Mouse (Mus musculus): Measurements from ENCODE around the gene Supt3. TPM values are rescaled to one million over a fixed set of nuclear protein-coding genes. Genes with fewer than 3 reads are reported as not detected.

Gene Supt3
- polyA plus RNA-seq, 1 experiment from 2014 or later = 27.6 TPM

- WGBS = 77% methylated on average over 2 of the region's 2 CpGs
- ATAC-seq (ENCODE audit: insufficient number of reproducible peaks, insufficient read depth, low FRiP score, low TSS enrichment) = no peak
These were observed 288.5 kb downstream of the Supt3 start for GRCm38 (mm10) chr17:45065465-45065864.

GRCm38 (mm10) chr17:45067441-45067840 lies 290.5 kb downstream of the Supt3 start:
- 84% methylated on average over 3 of the region's 3 CpGs for WGBS
- Histone ChIP-seq H3K4me3 (no peak overlapping the region), H3K4me1 (peaks cover 22% of the 10 kb centered on the region), H3K27me3 (no peaks in the 10 kb centered on the region), H3K9me3 (no peaks in the 10 kb centered on the region), H3K9ac (no peak overlapping the region), H3K27ac (no peak overlapping the region), H3K36me3 (no peaks in the 10 kb centered on the region), H3K4me2 (replicated peaks) (no peak overlapping the region)
- ATAC-seq (ENCODE audit: insufficient number of reproducible peaks, insufficient read depth, low FRiP score, low TSS enrichment) = no peak

More at GRCm38 (mm10) chr17:45065465-45065864, 288.5 kb downstream of the Supt3 start:
- H3K9me3 ChIP-seq = no peaks in the 10 kb centered on the region
- no peaks in the 10 kb centered on the region for H3K27me3 ChIP-seq
- no peak overlapping the region for H3K27ac ChIP-seq
- no peak overlapping the region for H3K4me2 ChIP-seq (replicated peaks)
- no peak overlapping the region for H3K9ac ChIP-seq
- H3K36me3 ChIP-seq = no peaks in the 10 kb centered on the region
- no peak overlapping the region for H3K4me3 ChIP-seq
- peaks cover 14% of the 10 kb centered on the region; the same call in 1 of the 2 replicates for H3K4me1 ChIP-seq

GRCm38 (mm10) chr17:45068321-45068720 lies 291.4 kb downstream of the Supt3 start:
- no peaks in the 10 kb centered on the region for H3K36me3 ChIP-seq
- no peak overlapping the region for H3K4me2 ChIP-seq (replicated peaks)
- no peaks in the 10 kb centered on the region for H3K9me3 ChIP-seq
- no peak overlapping the region for H3K27ac ChIP-seq
- 56% methylated on average over 7 of the region's 7 CpGs for WGBS
- no peak overlapping the region for H3K4me3 ChIP-seq
- no peak for ATAC-seq (ENCODE audit: insufficient number of reproducible peaks, insufficient read depth, low FRiP score, low TSS enrichment)
- H3K9ac ChIP-seq = no peak overlapping the region
- H3K27me3 ChIP-seq = no peaks in the 10 kb centered on the region
- peaks cover 28% of the 10 kb centered on the region for H3K4me1 ChIP-seq

GRCm38 (mm10) chr17:45072495-45073347 lies 295.8 kb downstream of the Supt3 start:
- ATAC-seq (ENCODE audit: insufficient number of reproducible peaks, insufficient read depth, low FRiP score, low TSS enrichment) = no peak

GRCm38 (mm10) chr17:45073348-45073634 lies 296.3 kb downstream of the Supt3 start:
- WGBS = 36% methylated on average over 8 of the region's 8 CpGs
- no peak overlapping the region for H3K9ac ChIP-seq
- no peaks in the 10 kb centered on the region for H3K9me3 ChIP-seq
- peaks cover 17% of the 10 kb centered on the region for H3K4me1 ChIP-seq
- ATAC-seq (ENCODE audit: insufficient number of reproducible peaks, insufficient read depth, low FRiP score, low TSS enrichment) = peak; percentile 52; the same call in 1 of the 2 replicates
- no peak overlapping the region for H3K4me2 ChIP-seq (replicated peaks)
- H3K36me3 ChIP-seq = no peaks in the 10 kb centered on the region
- no peak overlapping the region for H3K27ac ChIP-seq
- no peaks in the 10 kb centered on the region for H3K27me3 ChIP-seq
- H3K4me3 ChIP-seq = no peak overlapping the region

More at GRCm38 (mm10) chr17:45072495-45073347, 295.8 kb downstream of the Supt3 start:
- Histone ChIP-seq H3K4me3 (no peak overlapping the region), H3K4me1 (peaks cover 19% of the 10 kb centered on the region), H3K27ac (peak overlapping the region; percentile 70), H3K27me3 (no peaks in the 10 kb centered on the region), H3K36me3 (no peaks in the 10 kb centered on the region), H3K4me2 (replicated peaks) (no peak overlapping the region), H3K9me3 (no peaks in the 10 kb centered on the region), H3K9ac (no peak overlapping the region)
- 34% methylated on average over 7 of the region's 7 CpGs for WGBS

GRCm38 (mm10) chr17:45073779-45074178 lies 296.8 kb downstream of the Supt3 start:
- 91% methylated on average over 3 of the region's 3 CpGs for WGBS

GRCm38 (mm10) chr17:45076951-45077350 lies 300.0 kb downstream of the Supt3 start:
- no peak overlapping the region for H3K4me3 ChIP-seq
- 75% methylated on average over 4 of the region's 4 CpGs for WGBS
- H3K9me3 ChIP-seq = no peaks in the 10 kb centered on the region
- no peak overlapping the region for H3K4me2 ChIP-seq (replicated peaks)
- no peak overlapping the region for H3K9ac ChIP-seq
- H3K4me1 ChIP-seq = peaks cover 17% of the 10 kb centered on the region
- no peak for ATAC-seq (ENCODE audit: insufficient number of reproducible peaks, insufficient read depth, low FRiP score, low TSS enrichment)
- H3K27me3 ChIP-seq = no peaks in the 10 kb centered on the region
- no peaks in the 10 kb centered on the region for H3K36me3 ChIP-seq
- no peak overlapping the region for H3K27ac ChIP-seq

More at GRCm38 (mm10) chr17:45073779-45074178, 296.8 kb downstream of the Supt3 start:
- H3K9ac ChIP-seq = no peak overlapping the region
- no peaks in the 10 kb centered on the region for H3K36me3 ChIP-seq
- no peak overlapping the region for H3K4me3 ChIP-seq
- no peaks in the 10 kb centered on the region for H3K27me3 ChIP-seq
- H3K4me2 ChIP-seq (replicated peaks) = no peak overlapping the region
- ATAC-seq (ENCODE audit: insufficient number of reproducible peaks, insufficient read depth, low FRiP score, low TSS enrichment) = no peak
- no peaks in the 10 kb centered on the region for H3K9me3 ChIP-seq
- H3K27ac ChIP-seq = no peak overlapping the region
- peaks cover 14% of the 10 kb centered on the region for H3K4me1 ChIP-seq

GRCm38 (mm10) chr17:45077921-45078640 lies 301.1 kb downstream of the Supt3 start:
- ATAC-seq (ENCODE audit: insufficient number of reproducible peaks, insufficient read depth, low FRiP score, low TSS enrichment) = no peak
- 51% methylated on average over 14 of the region's 14 CpGs for WGBS
- H3K27ac ChIP-seq = no peak overlapping the region

GRCm38 (mm10) chr17:45081521-45081920 lies 304.6 kb downstream of the Supt3 start:
- Histone ChIP-seq H3K4me3 (no peak overlapping the region), H3K27ac (peak overlapping the region; percentile 72), H3K4me2 (replicated peaks) (no peak overlapping the region), H3K36me3 (no peaks in the 10 kb centered on the region), H3K9me3 (no peaks in the 10 kb centered on the region), H3K27me3 (no peaks in the 10 kb centered on the region), H3K4me1 (peaks cover 13% of the 10 kb centered on the region; the same call in 1 of the 2 replicates), H3K9ac (no peak overlapping the region)
- 60% methylated on average over 8 of the region's 8 CpGs for WGBS
- ATAC-seq (ENCODE audit: insufficient number of reproducible peaks, insufficient read depth, low FRiP score, low TSS enrichment) = no peak

More at GRCm38 (mm10) chr17:45077921-45078640, 301.1 kb downstream of the Supt3 start:
- no peaks in the 10 kb centered on the region for H3K36me3 ChIP-seq
- peaks cover 13% of the 10 kb centered on the region; the same call in 1 of the 2 replicates for H3K4me1 ChIP-seq
- no peaks in the 10 kb centered on the region for H3K27me3 ChIP-seq
- no peaks in the 10 kb centered on the region for H3K9me3 ChIP-seq
- H3K9ac ChIP-seq = no peak overlapping the region
- no peak overlapping the region for H3K4me3 ChIP-seq
- no peak overlapping the region for H3K4me2 ChIP-seq (replicated peaks)

- no peaks in the 10 kb centered on the region for H3K9me3 ChIP-seq
- no peak overlapping the region for H3K9ac ChIP-seq
- H3K4me3 ChIP-seq = no peak overlapping the region
- 34% methylated on average over 8 of the region's 8 CpGs for WGBS
- ATAC-seq (ENCODE audit: insufficient number of reproducible peaks, insufficient read depth, low FRiP score, low TSS enrichment) = no peak
- H3K4me1 ChIP-seq = peaks cover 16% of the 10 kb centered on the region; the same call in 1 of the 2 replicates
- H3K36me3 ChIP-seq = no peaks in the 10 kb centered on the region
- H3K4me2 ChIP-seq (replicated peaks) = no peak overlapping the region
- peak overlapping the region; percentile 72 for H3K27ac ChIP-seq
- H3K27me3 ChIP-seq = no peaks in the 10 kb centered on the region
These were observed 305.1 kb downstream of the Supt3 start for GRCm38 (mm10) chr17:45081955-45082475.

- Histone ChIP-seq H3K27me3 (no peaks in the 10 kb centered on the region), H3K9me3 (no peaks in the 10 kb centered on the region), H3K4me2 (replicated peaks) (no peak overlapping the region), H3K9ac (no peak overlapping the region), H3K4me1 (peaks cover 18% of the 10 kb centered on the region; the same call in 1 of the 2 replicates), H3K27ac (no peak overlapping the region), H3K4me3 (no peak overlapping the region), H3K36me3 (no peaks in the 10 kb centered on the region)
- WGBS = 86% methylated on average over 5 of the region's 5 CpGs
- ATAC-seq (ENCODE audit: insufficient number of reproducible peaks, insufficient read depth, low FRiP score, low TSS enrichment) = no peak
These were observed 309.4 kb downstream of the Supt3 start for GRCm38 (mm10) chr17:45086361-45086760.

Measured in embryonic facial prominence, embryonic 12.5 days (tissue).